Mouse (Mus musculus) adrenal gland, adult (tissue): ENCODE measurements around the gene B3gat2.

Experiments used
- DNase-seq, 2 experiments: peaks; one replicate each; pipeline ENCODE4 v3.0.0; 2022 to 2023; ENCODE audit warnings: low spot score in 1 of 2; ENCODE audit not compliant: inconsistent age in 2 of 2

Gene B3gat2

DNA sequence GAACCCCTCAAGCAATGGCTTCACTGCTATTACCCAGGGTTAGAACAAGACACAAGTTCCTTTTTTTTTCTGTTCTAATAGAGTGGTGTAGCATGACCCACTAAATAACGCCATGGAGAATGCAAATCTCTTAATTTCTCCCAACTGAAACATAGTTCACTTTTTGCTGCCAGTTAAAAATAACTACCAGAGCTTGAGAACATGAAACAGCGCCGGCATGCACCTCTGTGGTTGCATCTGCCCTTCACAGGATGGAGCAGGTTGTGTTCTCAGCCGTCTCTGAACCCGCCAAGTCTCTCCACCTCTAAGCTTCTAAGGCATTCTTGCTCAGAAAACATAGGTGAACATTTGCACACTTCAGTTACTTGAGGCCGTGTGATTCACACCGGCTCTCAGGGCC is 72.7 kb downstream of the B3gat2 start:
- no peak for DNase-seq

- no peak for DNase-seq
These were observed 73.3 kb downstream of the B3gat2 start for GRCm38 (mm10) chr1:23834819-23835218.

- DNase-seq = no peak
These were observed 75.1 kb downstream of the B3gat2 start for GRCm38 (mm10) chr1:23836630-23837029.

DNA sequence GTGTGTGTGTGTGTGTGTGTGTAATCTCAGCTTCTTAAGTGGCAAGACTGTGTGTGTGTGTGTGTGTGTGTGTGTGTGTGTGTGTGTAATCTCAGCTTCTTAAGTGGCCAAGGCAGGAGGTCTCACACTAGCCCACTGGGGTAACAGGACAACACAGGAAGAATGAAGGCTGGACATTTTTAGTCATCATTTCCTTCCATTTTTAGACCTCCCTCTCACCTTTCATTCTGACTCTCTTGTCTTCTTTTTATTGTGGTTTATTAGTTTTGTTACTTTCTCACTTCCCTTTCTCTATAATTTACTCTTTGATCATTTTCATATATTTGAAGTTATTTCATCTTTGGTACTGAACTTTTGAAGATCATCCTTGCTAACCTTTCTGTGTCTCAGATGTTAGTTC is 79.4 kb downstream of the B3gat2 start:
- DNase-seq = no peak

- DNase-seq = no peak
These were observed 81.1 kb downstream of the B3gat2 start for GRCm38 (mm10) chr1:23842629-23843028.

DNA sequence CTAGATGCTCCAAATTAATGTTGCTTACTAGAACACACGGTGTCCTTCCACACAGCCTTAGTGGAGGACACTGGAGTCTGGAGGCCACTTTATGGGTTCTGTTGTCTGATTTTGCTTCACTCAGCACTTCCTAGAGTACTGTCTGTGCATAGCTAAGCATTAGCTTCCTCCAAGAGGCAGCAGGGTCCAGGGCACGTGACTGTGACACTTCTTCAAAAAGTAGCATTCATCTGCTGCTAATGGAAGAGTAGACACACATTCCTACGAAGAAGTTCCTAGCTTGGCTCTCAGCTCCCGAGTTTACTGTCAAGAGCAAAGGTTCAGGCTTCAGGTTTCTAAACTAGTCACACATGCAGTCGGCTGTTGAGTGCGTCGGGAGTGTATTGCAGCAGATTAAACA is 82.2 kb downstream of the B3gat2 start:
- no peak for DNase-seq

DNA sequence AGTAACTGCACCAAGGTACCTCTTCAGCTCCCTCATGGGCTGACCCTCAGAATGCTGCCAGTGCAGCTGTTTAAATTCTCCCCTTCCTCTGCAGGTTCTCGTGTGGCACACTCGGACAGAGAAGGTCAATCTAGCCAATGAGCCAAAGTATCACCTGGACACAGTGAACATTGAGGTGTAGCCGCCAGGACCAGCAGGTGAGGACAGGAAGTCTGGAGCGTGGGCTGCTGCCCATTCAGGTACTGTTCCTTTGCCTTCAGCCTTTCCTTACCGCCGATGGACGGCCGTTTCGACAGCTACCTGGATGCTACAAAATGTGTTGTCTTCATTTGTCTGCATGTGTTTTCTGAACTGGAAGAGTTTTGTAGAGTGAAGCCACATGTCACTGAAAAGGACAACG is 83.5 kb downstream of the B3gat2 start:
- DNase-seq = no peak

DNA sequence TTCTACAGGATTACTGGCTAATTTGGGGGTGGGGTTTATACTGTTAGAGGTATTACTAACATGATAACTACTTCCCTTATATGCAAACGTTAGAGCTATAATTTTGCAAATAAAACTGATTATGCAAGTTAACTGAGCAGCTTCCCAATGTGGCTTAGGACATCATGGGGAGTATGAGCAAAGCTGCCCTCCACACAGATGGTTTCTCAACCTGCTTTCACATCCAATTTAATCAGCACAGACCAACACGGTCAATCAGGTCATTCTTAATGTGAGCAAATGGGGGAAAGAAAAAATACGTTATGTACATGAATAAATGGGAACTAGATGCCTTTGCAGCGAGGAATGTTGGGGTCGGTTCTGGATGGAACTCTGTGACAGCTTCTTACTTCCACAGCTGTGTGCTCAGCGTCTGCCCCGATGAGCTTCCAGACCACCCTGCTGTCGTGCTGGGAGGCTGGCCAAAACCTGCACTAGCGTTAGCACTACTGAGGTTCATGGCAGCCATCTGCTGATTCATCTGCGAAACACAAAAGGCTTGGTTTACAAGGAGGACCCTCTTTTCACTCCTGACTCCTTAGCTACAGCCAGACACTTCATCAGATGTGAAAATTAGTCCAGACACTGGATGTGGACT is 84.6 kb downstream of the B3gat2 start:
- DNase-seq = no peak

GRCm38 (mm10) chr1:23855623-23856022 is 94.1 kb downstream of the B3gat2 start:
- DNase-seq = no peak

GRCm38 (mm10) chr1:23860944-23861343 is 99.4 kb downstream of the B3gat2 start:
- DNase-seq = no peak

- DNase-seq = no peak
These were observed 104.0 kb downstream of the B3gat2 start for GRCm38 (mm10) chr1:23865566-23865965.

DNA sequence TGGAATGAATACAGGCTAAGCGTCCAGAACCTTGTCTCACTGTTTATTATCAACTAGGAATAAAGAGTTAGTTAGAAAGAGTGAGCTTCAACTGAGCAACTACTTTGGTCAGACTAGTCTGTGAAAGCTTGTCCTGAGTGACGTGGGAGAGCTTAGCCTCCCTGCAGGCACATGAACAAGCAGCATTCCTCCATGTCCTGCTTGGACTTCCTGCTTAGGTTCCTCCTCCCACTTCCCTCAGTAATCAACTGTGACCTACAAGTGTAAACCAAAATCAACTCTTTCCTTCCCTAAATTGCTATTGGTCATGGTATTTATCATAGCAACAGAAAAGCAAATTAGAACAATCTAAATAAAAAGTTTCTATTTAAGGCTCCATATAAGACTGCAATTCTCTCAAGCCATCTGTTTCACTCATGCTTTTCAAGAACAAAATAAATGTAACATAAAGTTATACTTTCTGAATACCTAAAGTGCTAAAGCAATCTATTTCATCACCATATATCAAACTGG is 105.9 kb downstream of the B3gat2 start:
- no peak for DNase-seq

GRCm38 (mm10) chr1:23872194-23872593 is 110.6 kb downstream of the B3gat2 start:
- no peak for DNase-seq

DNA sequence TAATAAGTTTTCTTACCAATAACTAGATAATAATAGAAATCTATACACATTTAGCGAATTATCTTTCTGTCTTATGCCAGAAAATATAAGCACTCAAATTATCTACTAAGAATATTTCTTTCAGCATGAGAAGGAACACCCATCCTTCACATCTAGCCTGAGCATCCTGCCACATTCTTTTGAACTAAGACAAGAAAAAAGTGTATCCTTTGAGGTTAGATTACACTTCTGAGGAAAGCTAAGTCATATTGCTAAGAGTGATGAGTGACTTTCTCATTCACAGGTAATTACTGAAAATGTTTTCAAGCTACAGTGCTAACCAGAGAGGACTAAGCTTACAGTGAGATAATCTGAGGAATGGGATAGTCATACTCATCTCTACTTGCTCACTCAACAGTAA is 121.1 kb downstream of the B3gat2 start:
- no peak for DNase-seq

DNA sequence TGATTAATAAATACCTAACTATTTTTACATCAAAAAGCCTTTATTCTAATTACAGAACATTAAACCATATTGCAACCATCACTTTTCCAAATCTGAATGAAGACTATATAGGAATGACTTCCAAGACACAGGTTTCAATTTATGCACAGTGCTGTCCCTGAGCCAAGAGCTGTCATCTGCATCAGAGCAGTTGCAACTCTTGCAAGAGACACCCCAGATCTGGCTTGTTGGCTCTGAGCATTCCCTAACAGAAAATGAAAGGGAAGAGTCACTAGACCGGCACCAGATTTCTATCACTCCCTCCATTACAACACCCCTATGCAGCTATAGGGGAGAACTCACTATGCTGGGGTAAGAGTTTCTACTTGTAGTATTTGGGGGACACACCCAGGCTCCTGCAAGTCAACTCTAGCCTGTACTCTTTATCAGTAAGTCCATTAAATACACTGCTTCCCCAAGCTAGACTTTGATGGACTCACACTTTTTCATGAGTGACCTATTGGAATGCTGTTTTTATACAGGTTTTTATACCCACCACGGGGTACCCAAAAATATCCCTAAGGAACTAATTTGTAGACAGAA is 122.6 kb downstream of the B3gat2 start:
- DNase-seq = no peak

DNA sequence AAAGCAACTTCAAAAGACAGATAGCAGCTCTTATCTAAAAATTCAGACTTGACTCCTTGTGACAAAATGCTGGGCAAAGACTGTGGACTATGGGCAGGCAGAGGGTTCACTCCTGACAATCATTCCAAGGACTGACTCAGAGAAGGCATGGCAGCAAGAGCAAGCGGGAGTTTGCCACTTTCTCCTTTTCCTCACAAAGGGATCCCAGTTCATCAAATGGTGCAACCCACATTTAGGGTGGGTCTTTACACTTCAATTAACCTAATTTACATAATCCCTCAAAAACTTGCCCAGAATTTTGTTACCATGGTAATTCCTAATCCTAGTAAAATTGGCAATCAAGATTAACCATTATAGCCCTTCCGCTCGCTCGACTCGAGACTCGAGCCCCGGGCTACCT is 123.4 kb downstream of the B3gat2 start:
- DNase-seq = no peak

GRCm38 (mm10) chr1:23892072-23892471 is 130.5 kb downstream of the B3gat2 start:
- DNase-seq = no peak
